Mouse (Mus musculus) spleen, embryonic (tissue): ENCODE measurements around the gene Pkp3.
"Not testable (repeated sequence)": the region's sequence is repeated elsewhere in the genome, so short reads cannot be mapped to it uniquely, and the experiment has no call there.

Experiments used
- CTCF ChIA-PET: fragments of 350-600 bp; sonication (Branson Sonifier 250); formaldehyde crosslinking; loops from one replicate; lab custom pipeline; 2022; lab: Charles Lee

The Pkp3 gene

DNA sequence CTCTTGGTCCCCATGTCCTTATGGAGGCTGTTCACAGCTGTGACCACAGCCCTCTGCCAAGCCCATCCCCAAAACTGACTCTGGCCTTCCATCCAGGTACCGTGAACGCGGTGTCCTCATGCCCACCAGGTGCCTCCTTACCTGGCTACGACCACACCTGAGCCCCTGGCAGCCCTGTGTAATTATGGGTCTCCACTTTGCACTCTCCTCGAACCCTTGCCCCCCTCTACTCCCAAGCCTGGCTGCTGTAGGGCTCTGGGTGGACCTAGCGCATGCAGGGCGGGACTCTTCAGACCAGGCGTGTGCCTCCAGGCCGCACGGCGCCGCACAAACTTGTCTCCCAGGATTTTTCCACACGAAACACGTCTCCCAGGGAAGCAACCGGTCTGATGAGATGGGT, at the start of gene Pkp3:
Gene Pkp3 (plus strand): TSS at position 378 of the 400 bp plus-strand sequence.
- CTCF ChIA-PET = no interaction called here

- CTCF ChIA-PET = no interaction called here
Measured at GRCm38 (mm10) chr7:141028831-141029230, 49.2 kb upstream of the Pkp3 start, which contains the start of gene Gm17387. Gm17387 (plus strand) TSS chr7:141029131.

DNA sequence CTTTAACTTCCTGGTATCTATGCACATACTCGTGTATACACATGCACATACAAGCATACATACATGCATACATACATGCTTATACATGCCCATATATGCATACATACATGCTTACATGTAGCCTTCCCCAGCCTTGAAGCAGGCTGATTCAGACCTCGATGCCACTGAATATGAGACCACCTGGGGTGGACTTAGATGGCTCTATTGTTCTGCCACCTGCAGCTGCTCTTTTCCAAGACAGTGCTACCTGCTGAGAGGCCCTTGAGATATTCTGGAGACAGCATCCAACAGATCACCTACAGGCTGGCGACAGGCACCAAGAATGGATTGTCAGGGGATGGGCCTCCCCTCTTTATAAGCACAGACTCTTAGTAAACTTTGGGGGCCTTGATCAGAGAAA, 47.6 kb upstream of the Pkp3 start:
- CTCF ChIA-PET = interaction anchor here (0.6 kb wide), 1 partner anchor 378 kb away, joined by 3 read pairs; no protein-coding TSS in a partner anchor

GRCm38 (mm10) chr7:141032458-141033167, 45.4 kb upstream of the Pkp3 start:
- CTCF ChIA-PET = no interaction called here

DNA sequence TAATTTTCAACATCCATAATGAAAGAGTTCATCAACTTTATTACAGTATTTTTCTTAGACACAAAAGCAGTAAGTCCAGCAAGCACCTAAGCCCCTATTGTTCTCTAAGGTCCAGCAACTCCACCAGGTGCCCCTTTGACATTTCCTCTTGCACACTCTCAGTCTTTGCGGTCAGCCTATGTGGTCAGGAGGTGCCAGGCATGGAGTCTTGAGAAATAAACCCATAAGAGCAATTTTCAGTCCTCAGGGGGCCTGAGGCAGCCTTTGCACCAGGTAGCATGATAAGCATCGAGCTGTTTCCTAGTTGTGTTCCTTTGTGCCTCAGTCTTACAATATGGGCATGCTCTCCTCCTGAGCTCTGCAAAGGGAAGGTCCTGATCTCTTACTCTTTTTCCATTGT, 41.4 kb upstream of the Pkp3 start:
- CTCF ChIA-PET = not testable (repeated sequence)

DNA sequence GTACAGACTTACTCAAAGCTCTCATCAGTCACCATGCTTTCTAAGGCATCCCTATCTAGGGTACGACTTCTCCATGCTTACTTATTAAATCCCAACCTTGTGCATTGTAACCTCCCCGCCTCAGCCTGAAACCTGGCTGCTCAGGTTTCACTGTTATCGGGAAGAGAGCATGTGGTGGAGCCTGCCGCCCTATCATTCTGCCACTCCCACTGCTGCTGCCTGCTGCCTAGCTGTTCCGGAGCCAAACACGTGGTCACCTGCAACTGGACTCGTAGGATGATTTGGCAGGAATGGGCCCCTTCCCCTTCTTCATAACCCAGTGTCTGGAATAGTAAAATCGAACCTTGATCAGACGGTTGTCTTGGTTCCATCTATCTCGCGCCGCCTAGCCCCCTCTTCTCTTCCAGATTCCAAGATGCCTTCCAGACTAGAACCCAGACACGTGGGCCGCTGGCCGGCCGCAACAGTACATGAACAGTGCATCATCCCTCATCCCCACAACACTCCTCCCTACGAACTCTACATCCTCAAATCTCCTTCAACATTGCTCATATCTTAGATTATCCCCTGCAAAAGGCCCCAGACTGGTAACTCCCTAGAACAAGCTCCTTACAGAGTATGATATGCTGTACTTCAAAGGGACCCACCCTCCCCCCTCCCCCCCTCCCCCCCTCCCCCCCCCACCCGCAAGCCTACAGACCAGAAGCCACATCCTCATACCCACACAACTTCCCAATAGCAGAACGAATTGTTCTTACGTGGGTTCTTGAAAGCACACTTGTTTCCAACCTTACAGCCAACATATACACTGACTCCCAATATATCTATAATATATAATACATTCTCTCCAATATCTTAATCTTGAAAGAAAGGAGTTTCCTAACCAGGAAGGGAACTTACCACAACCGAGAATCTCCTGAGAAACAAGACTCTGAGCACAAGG, 39.7 kb upstream of the Pkp3 start:
- CTCF ChIA-PET = interaction anchor here (0.6 kb wide), 1 partner anchor 11 kb away, joined by 5 read pairs; no protein-coding TSS in a partner anchor

- CTCF ChIA-PET = no interaction called here
Measured at GRCm38 (mm10) chr7:141039386-141040107, 38.5 kb upstream of the Pkp3 start.

- CTCF ChIA-PET = no interaction called here
Measured at GRCm38 (mm10) chr7:141040867-141041606, 37.0 kb upstream of the Pkp3 start.

GRCm38 (mm10) chr7:141041661-141042060, 36.4 kb upstream of the Pkp3 start:
- CTCF ChIA-PET = no interaction called here

DNA sequence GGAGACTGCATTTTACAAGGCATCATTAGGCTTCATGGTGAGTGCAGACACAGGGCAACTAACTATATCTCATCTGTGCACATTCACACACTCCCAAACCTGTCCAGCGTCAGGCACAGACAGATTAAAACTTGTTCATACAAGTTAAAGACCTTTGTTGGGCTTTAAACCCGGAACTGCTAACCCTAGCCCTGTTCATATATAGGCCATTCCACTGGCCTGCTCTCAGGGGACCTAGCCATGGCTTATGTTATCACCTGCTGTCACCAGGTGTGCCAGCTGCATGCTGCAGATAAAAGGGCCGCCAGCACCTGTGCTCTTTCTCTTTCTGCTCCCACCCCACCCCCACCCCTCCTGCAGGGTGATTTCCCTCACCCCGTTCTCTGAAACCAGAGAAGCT, 35.5 kb upstream of the Pkp3 start:
- CTCF ChIA-PET = no interaction called here

DNA sequence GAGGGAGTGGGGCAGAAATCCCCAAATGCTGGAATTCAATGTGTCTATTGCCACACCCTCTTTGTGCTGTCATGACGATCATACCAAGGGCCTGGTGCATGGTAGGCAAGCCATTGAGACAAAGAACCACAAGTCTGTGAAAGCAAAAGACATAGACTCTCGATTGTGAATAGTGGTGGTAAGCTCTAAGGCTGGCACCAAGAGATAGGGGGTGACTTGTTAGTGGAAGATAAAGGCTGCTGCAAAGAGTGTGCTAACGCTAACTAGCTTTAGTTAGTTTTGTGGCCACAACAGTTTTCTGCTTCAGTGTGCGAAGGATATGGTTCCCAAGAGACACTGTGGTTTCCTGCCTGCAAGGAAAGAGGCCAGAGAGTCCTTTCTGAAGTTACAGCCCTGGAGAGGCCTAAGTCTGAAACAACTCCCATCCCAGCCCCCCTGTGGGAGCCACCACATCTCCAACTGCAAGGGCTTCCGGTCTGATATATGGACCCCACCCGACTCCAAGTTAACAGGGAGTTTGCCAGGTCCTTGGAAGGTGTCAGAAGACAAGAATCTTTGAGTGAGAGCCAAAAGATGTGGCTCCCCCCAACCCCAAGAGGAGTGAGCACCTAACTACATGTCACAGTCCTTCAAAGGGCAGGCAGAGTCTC, 31.0 kb upstream of the Pkp3 start:
- CTCF ChIA-PET = interaction anchor here (1.9 to 3.5 kb wide), 3 partner anchors 138 to 200 kb away, joined by 8 to 21 read pairs (median 8); partner anchors contain the start of gene Odf3

- CTCF ChIA-PET = interaction anchor here (0.5 to 3.5 kb wide), 4 partner anchors 50 to 200 kb away, joined by 8 to 21 read pairs (median 10); partner anchors contain the start of gene Odf3
Measured at GRCm38 (mm10) chr7:141047581-141048225, 30.3 kb upstream of the Pkp3 start.

DNA sequence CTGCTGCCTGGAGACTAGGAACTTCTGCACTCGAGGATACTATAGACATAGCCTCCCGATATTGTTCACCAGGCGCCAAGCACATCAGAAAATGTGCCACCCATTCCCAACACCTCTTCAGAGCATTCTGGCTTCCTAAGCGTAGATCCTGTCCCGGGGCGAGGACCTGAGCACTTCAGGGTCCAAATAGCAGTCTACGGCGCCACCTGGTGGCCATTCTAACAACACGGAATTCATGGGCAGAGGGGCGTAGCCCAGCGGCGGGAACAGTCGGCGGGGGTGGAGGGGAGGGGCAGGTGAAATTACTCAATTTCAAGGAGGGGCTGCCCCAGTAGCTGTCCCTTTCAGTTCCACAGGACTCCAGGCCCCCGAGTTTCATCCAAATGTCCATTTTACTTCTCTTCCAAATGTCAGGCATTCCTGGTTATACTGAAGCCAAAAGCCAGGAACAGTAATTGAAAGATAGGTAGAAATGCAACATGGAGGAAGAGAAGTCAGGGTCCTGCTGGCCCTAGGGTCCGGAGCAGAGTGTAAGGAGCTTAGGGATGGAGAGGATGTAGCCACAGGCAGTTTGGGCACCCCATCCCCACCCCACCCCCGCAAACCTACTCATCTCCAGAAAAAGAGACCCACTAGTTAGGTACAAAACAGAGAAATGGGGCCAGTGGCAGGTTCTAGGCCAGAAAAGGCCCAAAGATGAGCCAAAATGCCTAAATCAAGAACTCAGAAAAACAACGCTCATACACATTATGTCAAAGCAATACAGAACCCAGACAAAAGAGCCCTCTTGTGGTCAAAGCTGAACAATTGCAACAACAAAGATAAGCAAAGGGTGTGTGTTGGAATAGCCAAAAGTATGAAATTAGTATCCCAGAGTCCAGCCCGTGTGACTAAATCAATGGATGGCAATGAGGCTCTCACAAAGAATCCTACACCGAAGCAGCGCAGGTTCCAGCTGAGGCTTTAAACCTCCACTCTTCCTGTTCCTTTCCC, 29.5 kb upstream of the Pkp3 start:
- CTCF ChIA-PET = interaction anchor here (0.5 to 3.5 kb wide), 9 partner anchors 10 to 313 kb away, joined by 3 to 21 read pairs (median 5); partner anchors contain the start of genes Ifitm1 and Odf3

GRCm38 (mm10) chr7:141049326-141049725, 28.7 kb upstream of the Pkp3 start:
- CTCF ChIA-PET = interaction anchor here (0.7 to 3.5 kb wide), 6 partner anchors 11 to 313 kb away, joined by 3 to 21 read pairs (median 5); partner anchors contain the start of genes Ifitm1 and Odf3

DNA sequence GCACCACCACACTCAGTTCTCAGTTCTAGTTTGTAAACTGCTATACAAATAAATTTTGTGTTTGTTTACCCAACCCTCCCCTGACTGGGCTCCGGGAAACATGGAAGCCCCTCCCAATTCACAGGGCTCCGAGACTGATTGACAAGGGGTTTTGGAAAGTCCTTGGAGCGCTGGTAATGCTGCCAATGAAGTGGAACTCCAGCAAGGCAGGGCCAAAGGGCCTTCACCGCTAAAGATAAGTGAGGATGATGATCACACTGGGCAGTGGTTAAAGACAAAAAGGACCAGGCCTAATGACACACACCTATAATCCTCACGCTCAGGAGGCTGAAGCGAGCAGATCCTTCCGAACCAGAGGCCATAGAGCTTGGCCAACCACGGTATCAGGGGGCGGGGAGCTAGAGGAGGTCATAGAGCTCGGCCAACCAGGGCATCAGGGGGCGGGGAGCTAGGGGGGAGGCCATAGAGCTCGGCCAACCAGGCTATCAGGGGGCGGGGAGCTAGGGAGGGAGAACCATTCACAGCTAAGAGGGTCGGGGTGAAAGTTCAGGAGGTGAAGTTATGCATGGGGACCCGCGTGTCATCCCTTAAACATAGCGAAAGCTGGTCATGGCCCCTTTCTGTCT, 26.8 kb upstream of the Pkp3 start:
- CTCF ChIA-PET = interaction anchor here (0.7 kb wide), 2 partner anchors 18 to 287 kb away, joined by 4 to 6 read pairs; partner anchors contain the start of gene Eps8l2

DNA sequence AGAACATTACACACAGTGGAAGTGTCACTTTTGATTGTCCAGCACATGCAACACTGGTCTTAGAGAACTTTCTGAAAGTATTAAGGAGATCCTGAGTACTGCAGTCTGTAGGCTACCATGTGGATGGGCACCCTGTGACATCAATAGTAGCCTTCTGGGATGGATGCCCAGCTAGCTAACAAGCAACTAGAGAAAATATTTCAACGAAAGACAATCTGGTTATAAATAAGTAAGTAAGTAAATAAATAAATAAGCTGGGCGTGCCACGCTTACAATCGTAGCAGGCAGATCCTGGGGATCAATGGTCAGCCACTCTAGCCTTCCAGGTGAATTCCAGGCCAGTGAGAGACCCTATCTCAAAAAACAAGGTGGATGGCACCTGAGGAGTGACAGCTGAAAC, 26.0 kb upstream of the Pkp3 start:
- CTCF ChIA-PET = interaction anchor here (0.7 to 1.8 kb wide), 3 partner anchors 18 to 149 kb away, joined by 3 to 5 read pairs (median 4); no protein-coding TSS in a partner anchor

- CTCF ChIA-PET = interaction anchor here (0.9 to 1.8 kb wide), 2 partner anchors 143 to 149 kb away, joined by 3 to 5 read pairs; no protein-coding TSS in a partner anchor
Measured at GRCm38 (mm10) chr7:141052421-141052820, 25.6 kb upstream of the Pkp3 start.
